Mouse (Mus musculus) urinary bladder, adult 2 months (tissue): ENCODE measurements around the gene Emd. TPM values are rescaled to one million over a fixed set of nuclear protein-coding genes. Genes with fewer than 3 reads are reported as not detected.
A peak's percentile ranks its signal among the peaks of the same experiment; 100 is the strongest.
"Not testable (repeated sequence)": the region's sequence is repeated elsewhere in the genome, so short reads cannot be mapped to it uniquely, and the experiment has no call there.

Experiments used
- DNase-seq: peaks from one replicate; pipeline ENCODE4 v3.0.0; 2022; ENCODE audit warnings: low spot score
- polyA plus RNA-seq: library from polyadenylated mRNA; depleted of rRNA; stranded (reverse); fragments of >200 nt; gene quantifications from 2 replicates; pipeline ENCODE4 v1.2.3, GENCODE M21; 2012; rRNA removed

Emd gene
- polyA plus RNA-seq = 92.6 and 98.0 TPM in 2 replicates

DNA sequence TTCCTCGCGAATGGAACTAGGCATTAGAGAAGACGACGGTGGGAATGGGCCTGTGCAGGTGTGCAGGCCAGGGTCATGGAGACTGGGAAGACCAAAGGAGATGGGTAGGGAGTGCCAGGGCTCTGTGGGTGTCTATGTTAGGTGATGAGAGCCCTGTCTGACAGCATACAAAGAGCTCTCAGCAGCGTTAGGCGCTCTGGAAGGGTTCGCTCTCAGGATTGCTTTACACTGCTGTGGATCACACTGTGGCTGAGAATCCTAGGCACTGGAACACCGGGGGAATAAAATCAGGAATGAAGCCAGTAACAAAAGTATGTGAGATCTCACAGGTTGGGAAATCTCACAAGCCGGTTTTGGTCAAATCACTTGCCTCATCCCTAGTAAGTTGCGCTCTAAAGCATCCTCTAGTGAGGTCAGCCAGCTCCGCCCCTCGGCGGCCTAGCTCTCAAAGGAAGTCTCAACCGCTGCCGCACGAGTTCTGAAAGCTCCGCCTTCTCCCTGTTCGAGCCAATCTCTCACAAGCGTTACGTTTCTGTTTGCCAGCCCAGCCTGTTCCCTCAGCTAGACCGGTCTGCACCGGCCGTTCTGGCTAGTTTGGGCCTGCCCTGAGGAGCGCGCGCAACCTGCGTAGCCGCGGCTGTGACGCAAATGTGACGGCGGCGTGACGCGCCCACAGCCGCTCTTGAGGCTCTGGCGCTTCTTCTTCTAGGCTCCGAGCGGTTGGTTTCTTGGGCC is at the start of gene Emd:
Gene Emd (plus strand): TSS at position 535 of the 735 bp plus-strand sequence.
- peak; percentile 75 for DNase-seq

DNA sequence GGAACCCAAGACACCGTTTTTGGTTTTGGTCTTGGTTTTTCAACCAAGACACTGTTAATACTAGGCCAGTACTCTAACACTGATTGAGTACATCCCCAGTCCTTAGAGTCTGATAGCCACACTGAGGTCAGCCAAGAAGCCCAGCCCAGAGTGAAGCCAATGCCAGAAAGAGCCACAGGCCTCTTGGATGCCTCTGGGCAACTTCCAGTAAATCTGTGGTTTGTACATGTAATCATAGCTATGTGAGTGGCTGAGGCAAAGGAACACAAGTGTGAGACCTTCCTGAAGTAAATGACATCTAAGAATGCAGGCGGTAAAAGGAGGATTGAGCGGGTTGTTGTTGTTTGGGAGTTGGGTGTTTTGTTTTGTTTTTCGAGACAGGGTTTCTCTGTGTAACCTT is 36.0 kb upstream of the Emd start:
- DNase-seq = no peak

DNA sequence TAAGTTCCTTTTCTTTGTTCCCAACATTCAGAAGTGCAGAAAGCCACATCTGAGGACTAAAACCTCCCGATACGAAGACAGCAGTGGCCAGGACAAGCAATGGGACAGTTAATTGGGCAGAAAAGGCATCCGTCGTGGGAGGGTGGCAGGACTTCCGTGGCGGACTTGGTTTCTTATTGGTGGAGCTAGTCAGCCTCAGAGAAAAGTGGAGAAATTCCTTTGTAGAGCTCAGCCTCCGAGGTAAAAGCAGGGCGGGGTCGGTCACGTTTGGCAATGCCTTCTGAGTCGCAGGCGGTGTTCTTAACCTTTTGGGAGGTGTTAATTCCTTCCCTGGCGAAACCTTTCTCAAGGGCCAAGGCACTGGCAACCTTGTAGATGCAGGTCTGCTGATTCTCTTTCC is 35.0 kb upstream of the Emd start:
- DNase-seq = no peak

DNA sequence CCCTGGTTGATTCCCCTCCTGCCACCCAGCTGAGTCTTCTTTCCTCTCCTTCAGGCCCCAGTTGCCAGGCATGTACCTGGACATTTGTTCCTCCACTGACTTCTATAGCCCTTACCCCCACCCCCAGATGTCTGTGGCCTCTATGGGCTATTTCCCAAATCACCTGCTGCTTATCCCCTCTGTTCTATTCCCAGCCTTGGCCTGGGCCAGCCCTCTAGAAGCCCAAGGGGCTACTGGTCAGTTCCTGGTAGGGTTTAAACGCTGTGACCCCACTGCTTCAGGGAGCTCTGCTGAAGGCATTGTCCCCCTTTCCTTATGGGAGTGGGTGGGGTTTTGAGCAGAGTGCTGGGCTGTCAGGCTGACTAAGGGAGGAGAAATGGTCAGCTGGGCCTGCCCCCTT is 34.4 kb upstream of the Emd start:
- not testable (repeated sequence) for DNase-seq

DNA sequence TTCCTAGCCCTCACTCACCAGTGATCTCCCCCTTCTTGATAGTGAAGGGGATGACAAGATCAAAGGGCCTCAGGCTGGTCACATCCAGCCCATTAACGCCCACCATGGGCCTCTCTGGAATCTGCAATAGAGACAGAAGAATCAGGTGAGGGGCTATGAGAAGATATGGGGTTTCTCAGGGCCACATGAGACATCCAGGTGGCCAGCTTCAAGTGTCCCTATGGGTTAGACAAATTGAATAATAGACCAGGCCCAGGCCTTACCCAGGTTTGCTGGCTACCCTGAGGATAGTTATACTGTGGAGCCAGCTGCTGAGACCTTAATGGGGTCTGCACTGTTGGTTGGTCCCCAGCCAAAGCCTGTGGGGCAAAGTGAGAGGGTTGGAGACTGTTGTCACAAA is 24.4 kb upstream of the Emd start:
- DNase-seq = no peak

DNA sequence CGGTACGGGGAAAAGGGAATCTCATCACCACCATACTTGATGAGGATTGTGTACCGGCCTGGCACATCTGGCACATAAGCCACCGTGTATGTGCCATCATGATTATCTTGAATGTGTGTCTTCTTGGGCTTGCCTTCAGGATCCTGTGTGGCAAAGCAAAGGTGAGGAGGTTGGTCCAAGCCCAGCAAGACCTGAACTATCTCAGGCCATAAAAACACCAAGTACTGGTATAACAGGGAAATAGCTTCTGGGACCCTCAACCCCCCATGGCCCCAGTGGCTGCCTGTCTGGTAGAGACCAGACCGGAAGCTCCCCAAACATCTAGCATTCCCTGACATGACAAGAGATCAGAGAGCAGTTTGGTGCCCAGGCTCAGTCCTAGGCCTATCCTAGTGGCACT is 21.3 kb upstream of the Emd start:
- peak; percentile 17 for DNase-seq

DNA sequence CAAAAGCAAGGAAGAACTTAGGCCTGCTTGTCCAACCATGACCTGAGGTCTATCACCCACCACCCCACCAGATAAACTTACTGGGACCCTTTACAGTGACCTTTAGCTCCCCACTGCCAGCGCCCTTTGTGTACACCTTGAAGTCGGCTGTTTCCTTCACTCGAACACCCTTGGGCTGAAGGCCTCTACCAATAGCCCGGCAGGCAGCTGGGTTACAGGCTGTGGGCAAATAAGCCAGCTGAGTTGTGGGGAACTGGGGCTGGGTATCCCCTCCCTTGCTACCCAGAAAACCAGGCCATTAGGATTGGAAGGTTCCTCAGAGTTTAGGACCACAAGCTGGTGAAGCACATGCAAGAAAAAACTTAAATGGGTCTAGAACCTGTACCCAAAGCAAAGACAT is 14.2 kb upstream of the Emd start:
- no peak for DNase-seq

DNA sequence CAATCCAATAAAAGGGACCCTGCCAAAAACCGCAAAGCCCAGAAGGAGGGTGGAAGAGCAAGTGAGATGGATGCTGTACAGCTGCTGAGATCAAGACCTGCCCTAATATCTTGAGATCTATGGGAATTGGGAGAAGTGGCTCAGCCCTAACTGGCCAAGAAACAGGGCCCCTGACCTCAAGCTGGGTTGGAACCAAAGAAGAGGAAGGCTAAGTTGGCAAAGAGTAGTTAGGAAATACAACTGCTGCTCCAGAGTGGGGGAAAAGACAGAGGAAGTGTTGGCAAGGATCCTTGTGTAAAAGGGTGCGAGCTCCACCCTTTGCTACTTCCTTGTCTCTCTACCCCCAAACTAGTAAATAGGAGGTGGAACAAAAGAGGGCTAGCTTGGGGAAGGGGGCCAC is 11.1 kb upstream of the Emd start:
- DNase-seq = no peak

DNA sequence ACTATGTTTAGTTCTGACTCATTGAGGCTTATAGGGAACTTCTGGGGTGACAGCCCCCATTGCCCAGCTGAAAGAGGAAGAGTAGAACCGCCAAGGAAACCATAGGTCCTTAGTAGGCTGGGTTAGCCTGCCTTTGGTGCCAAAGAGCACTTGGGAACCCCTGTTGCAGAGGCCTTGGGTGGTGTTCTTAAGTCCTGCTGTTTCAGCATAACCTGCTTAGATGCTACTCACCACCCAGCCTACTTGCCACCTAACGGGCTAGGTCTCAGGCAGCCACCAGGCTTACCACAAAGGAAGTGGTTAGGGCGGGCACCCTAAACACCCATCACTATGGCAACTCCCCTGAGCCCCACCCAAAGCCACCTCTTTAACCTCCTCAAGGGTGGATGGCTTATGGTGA is 10.7 kb upstream of the Emd start:
- no peak for DNase-seq

DNA sequence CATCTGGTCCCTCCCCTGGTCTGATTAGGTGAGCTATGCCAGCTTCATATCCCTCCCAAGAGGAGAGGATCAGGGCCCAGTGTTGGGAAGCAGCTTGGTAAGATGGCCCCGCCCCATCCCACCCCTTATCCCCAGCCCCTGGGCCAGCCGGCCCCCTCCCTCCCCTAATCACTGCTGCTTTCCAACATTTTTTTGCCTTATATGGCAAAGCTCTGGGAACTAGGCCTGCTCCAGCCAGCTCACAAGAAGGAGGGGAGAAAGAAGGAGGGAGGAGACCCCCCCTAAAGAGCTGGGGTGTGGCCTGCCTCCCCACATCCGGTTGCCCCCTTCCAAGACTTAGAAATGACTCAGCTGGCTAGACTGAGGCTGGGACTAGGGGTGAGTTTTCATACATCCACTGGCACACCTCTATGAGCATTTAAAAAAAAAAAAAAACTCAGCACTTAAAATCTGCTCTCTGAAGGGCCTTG is 9.8 kb upstream of the Emd start:
- no peak for DNase-seq

DNA sequence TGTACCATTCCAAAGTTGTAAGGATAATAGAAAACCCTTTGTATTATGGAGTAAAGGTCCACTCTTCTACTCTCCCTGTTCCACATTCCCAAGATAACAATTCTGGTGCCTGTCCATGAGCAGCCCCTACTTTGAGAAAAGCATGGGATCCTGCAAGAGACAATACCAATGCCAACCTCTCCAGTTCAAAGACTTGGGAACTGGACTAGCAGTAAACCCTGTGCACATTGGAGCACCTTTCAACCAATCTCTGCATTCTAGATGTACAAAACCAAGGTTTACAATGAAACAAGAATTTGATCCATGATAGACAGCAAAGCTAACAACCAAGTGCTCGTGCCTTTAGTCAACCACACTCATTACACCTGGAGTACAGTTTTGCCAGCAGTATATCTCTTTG is 9.4 kb upstream of the Emd start:
- no peak for DNase-seq

DNA sequence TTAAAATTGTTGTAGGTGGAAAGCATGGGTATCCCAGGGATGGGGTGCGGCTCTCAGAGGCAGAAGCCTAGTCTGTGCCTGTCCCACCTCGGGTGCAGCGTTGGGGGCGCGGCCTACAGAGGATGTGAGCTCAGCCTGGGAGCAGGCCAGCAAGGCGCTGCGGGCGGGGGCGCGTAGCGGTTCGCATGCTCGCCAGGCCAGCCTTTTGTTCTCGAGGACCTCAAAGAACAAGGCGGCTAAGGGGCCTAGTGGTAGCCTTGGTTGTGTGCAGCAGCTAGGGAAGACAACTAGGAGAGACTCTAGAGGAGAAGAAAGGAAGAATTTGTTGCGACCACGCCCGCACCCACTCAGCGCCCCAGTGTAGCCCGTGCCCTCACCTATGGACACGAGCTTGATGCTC is 8.8 kb upstream of the Emd start:
- no peak for DNase-seq

DNA sequence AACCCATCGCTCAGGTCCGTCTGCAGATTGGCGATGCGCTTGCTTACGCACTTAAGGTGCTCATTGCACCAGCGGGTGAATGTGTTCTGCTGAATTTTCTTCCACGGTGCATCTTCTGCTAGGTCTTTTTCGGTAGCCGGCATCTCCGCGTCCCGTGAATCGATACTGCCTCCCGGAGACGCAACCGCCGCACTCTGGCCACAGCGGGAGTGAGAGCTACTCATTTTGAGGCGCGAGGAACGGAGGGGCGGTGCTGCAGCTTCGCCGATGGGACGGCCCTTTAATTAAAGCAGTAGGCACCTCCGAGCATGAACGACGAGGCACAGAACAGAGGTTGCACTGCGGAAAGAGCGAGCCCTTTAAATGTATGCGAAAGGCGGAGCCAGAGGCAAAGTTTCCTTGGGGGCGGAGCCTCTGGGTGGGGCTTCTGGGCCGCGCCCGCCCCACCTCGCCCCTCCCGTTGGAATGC is 8.2 kb upstream of the Emd start:
- DNase-seq = peak; percentile 63

DNA sequence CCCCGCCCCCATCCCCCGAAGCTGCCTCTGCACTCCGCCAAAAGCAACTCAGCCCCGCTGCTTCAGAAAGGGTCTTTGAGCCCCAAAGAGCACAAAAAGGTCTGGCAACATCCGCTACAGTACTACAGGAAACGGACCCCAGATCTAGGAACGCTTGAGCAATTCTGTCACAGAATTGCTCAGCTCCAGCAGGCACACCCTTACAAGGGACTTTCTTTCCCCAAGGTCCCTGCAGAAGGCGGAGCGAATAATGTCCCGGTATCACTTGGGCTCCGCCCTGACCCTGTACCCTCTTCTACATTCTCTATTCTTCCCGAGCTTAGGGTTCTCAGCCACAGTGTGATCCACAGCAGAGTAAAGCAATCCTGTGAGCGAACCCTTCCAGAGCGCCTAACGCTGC is 7.8 kb upstream of the Emd start:
- no peak for DNase-seq

DNA sequence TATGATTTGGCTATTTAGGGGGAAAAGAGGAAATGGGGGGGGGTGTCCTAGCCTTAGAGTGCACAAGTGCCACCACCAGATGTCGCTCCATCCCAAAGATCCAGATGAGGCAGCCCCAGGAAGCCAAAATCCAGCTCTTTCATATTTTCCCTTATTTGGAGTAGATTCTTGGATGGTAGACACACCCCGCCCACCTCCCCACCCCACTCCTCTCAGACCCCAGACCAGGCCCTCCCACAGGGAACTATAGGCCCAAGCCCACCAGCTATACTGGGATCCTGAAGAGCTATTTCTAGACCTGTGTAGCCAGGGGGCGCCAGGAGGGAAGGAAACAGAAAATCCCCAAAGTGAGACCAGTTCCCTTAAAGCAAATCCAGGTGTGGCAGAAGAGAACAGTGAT is 5.8 kb upstream of the Emd start:
- peak; percentile 36 for DNase-seq

DNA sequence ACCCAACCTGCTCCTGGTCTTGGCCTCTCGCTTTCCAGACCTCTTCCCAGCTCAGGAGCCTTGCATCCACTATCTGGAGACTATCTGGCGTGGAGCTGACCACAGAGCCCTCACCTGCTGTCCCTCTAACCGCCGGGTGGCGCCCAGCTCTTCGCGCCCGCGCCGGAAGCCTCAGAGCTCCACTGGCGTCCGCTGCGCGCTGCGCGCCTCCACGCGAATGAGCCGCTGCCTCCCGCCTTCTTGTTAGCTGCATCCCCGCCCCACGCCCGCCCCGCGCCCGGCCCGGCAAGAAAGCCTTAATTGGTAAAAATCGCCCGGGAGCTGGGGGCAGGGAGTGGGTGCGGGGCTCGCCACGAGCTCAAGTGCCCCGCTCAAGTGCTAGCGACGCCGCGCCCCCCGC is 4.9 kb upstream of the Emd start, which contains the start of gene Flna:
Gene Flna (minus strand): TSS at position 206 of the 400 bp plus-strand sequence.
- peak; percentile 60 for DNase-seq

DNA sequence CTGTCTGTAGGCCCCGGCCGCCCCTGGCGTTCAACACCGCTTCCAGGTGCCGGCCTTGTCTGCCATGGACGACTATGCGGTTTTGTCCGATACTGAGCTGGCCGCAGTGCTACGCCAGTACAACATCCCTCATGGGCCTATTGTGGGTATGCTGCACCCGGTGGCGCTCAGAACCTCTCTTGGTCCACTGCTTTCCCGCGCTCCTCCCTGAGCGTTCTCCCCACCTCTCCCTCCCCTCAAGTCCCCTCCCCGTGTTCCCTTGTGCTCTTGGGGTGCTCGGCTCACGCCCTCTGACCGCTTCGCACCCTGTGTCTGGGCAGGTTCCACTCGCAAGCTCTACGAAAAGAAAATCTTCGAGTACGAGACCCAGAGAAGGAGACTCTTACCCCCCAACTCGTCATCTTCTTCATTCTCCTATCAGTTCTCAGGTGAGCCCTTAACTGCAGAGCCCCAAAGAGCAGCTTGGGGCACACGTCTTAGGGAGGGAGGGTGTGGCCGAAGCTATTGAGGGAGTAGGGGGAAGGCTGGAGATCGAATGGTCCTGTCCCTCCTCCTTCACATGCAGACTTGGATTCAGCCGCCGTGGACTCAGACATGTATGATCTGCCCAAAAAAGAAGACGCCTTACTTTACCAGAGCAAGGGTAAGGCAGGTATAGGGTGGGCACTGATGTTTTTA is 540 bp downstream of the Emd start:
- DNase-seq = peak; percentile 44

DNA sequence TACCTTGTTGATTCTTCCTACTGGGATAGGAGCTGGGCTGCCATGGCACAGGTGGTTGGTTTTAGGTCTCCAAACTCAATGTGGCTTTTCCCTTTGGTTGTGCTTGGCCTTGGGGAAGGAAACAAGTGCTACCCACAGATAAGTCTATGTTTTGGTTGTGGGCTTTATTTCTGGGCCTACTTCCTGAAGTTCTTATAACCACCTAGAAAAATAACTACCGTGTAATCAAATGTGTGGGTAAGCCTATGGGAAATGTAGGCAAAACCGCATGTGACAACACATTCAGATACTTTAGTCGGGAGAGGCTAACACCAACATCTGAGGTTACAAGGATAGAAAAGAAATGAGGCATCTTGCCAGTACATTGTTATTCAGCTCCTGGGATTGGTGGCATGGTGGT is 3.3 kb downstream of the Emd start:
- no peak for DNase-seq

DNA sequence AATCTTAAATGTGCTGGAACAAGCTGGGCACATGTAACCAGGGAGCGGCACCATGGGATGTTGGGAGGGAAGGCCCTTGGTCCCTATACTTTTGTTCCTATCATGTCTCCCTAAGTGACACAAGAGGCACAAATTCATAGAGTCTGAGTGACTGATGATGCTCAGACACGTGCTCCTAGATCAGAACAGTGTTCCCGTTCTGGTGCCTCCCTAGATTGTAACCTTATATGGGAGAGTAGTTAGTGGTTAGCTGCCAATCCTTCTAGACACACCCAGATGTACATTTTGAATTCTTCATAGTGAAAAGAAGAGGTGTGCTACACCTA is 15.2 kb downstream of the Emd start:
- no peak for DNase-seq

DNA sequence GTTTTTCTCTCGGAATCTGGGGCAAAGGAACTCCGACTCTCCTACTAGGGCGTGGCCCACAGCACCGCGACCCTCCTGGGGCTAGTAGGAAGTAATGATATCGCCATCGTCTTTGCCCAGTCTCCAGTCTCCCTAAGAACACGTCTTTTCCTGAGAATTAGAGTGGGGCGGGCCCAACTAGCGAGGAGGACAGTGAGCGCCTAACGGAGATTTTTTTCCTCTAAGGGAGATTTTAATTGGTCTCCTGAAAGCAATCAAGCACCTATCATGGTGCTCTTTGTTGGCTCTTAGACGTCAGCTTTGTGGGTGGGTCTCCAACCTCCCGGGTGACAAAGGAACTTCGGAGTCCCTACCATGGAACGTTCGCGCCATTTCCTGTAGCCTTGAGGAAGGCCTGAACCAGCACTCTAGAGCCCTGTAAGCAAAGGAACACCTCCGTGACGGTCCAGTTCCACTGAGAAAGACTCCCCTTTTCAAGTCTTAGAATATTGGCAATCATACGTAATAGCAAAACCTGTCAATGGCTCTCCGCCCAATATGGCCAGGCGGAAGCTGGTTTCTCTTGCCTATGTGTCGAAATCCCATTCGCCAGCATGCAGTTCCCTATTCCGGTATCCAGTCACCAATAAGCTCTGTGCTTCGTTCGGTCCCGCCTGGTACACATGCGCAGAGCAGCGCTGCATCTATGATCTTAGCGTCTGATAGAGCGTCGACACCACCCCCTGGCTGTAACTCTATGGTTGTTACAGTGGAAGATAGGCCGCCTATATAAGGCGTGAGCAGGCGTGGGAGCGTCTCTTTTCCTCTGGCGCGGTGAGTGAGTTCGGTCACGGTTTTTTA is 15.8 kb downstream of the Emd start, which contains the start of gene Rpl10:
Gene Rpl10 (plus strand): TSS at position 751 of the 840 bp plus-strand sequence.
- peak; percentile 66 for DNase-seq

DNA sequence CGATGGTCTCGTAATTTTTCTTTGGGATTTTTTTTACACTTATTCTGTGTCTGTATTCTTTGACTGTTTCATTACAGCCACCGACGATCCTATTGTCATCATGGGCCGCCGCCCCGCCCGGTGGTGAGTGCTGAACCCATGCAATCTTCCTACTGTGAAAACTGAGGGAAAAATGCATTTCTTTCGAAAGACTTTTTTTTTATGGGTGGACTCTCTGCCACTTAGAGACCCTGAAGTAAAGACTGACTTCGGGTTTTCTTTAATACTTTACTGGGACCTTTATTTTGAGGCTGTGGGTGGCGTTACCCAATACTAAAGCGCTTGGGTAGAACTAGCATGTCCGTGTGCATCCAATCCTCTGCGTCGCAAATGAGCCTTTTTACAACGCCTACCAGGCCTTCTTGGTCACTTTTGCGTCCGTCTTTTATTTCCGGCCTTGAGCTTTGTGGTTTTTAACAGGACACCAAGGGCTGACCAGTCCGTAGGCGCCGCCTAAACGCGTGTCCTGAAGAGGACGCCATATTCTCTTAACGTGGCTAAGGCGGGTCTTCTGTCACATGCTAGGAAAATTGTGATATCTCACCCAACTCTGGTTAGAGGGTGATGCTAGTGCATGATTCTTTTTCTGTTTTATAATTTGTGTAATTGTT is 16.5 kb downstream of the Emd start:
- no peak for DNase-seq
